Mouse (Mus musculus) MEL (cell line): ENCODE data around the gene Podxl2. TPM values are rescaled to one million over a fixed set of nuclear protein-coding genes. Genes with fewer than 3 reads are reported as not detected.

Experiments used
- DNase-seq: peaks from one replicate; pipeline ENCODE4 v3.0.0; 2011; ENCODE audit warnings: low read depth, low spot score
- H3K27ac ChIP-seq: 2 replicates; pipeline ENCODE4 v1.5.1; 2012; ENCODE audit warnings: low read depth, mild to moderate bottlenecking, control low read depth, low read length, moderate library complexity; ENCODE audit not compliant: control insufficient read depth
- H3K27me3 ChIP-seq, 2 experiments: fragments of 150-350 bp in 1 of 2; sonication (generic) in 1 of 2; 2 replicates each; pipeline ENCODE4 v1.6.1; 2012; ENCODE audit warnings: low read length in 2 of 2, mild to moderate bottlenecking in 2 of 2, improper control_type of control experiment in 1 of 2, moderate library complexity in 1 of 2; ENCODE audit not compliant: insufficient read depth in 2 of 2, control insufficient read depth in 1 of 2
- H3K36me3 ChIP-seq, 2 experiments: 2 replicates each; pipeline ENCODE4 v1.6.1; 2012 to 2014; ENCODE audit warnings: low read length in 2 of 2, improper control_type of control experiment in 1 of 2, inconsistent platforms in 1 of 2, mild to moderate bottlenecking in 1 of 2; ENCODE audit not compliant: insufficient read depth in 2 of 2, control insufficient read depth in 1 of 2
- H3K4me1 ChIP-seq, 2 experiments: fragments of 150-350 bp in 1 of 2; sonication (generic) in 1 of 2; 2 replicates each; pipeline ENCODE4 v1.6.1; 2012; ENCODE audit warnings: low read length in 2 of 2, improper control_type of control experiment in 1 of 2, mild to moderate bottlenecking in 1 of 2; ENCODE audit not compliant: insufficient read depth in 2 of 2, control insufficient read depth in 1 of 2
- H3K4me3 ChIP-seq, 2 experiments: fragments of 150-350 bp in 1 of 2; sonication (generic) in 1 of 2; 2 replicates each; pipeline ENCODE4 v1.5.1; 2012; ENCODE audit warnings: low read depth in 2 of 2, low read length in 2 of 2, mild to moderate bottlenecking in 2 of 2, moderate library complexity in 2 of 2, control low read depth in 1 of 2, improper control_type of control experiment in 1 of 2; ENCODE audit not compliant: control insufficient read depth in 1 of 2, insufficient read depth in 1 of 2
- H3K79me2 ChIP-seq: 2 replicates; pipeline ENCODE4 v1.6.1; 2012; ENCODE audit warnings: mild to moderate bottlenecking, low read length, moderate library complexity; ENCODE audit not compliant: control insufficient read depth, poor library complexity, insufficient read depth
- H3K9ac ChIP-seq: 2 replicates; pipeline ENCODE4 v1.6.1; 2012; ENCODE audit warnings: low read depth, mild to moderate bottlenecking, control low read depth, low read length, moderate library complexity; ENCODE audit not compliant: control insufficient read depth, poor library complexity, severe bottlenecking
- H3K9me3 ChIP-seq: fragments of 150-350 bp; sonication (generic); replicated peaks from 2 replicates; pipeline ENCODE4 v1.6.1; 2012; ENCODE audit warnings: mild to moderate bottlenecking, low read length, improper control_type of control experiment, moderate library complexity; ENCODE audit not compliant: insufficient read depth
- BHLHE40 ChIP-seq: IDR thresholded peaks from 2 replicates; pipeline ENCODE4 v1.6.1; 2012; ENCODE audit warnings: low read depth, mild to moderate bottlenecking, inconsistent platforms, low read length, improper control_type of control experiment, borderline replicate concordance
- CHD1 ChIP-seq: IDR thresholded peaks from 2 replicates; pipeline ENCODE4 v1.6.1; 2012; ENCODE audit warnings: low read depth, mild to moderate bottlenecking, inconsistent platforms, low read length, improper control_type of control experiment
- CHD2 ChIP-seq: IDR thresholded peaks from 2 replicates; pipeline ENCODE4 v1.6.1; 2011; ENCODE audit warnings: low read length, improper control_type of control experiment
- CTCF ChIP-seq, 3 experiments: IDR thresholded peaks in 2 of 3; conservative IDR thresholded peaks in 1 of 3; 2 replicates each; pipeline ENCODE4 v1.5.1; 2011 to 2012; ENCODE audit warnings: low read length in 3 of 3, low read depth in 2 of 3, mild to moderate bottlenecking in 2 of 3, improper control_type of control experiment in 1 of 3, inconsistent platforms in 1 of 3, mixed read lengths in 1 of 3, moderate library complexity in 1 of 3; ENCODE audit not compliant: control insufficient read depth in 1 of 3, insufficient read depth in 1 of 3, poor library complexity in 1 of 3, severe bottlenecking in 1 of 3
- E2F4 ChIP-seq: IDR thresholded peaks from 2 replicates; pipeline ENCODE4 v1.6.1; 2011; ENCODE audit warnings: low read depth, low read length, improper control_type of control experiment, borderline replicate concordance
- ELF1 ChIP-seq: IDR thresholded peaks from 2 replicates; pipeline ENCODE4 v1.6.1; 2014; ENCODE audit warnings: low read depth, mild to moderate bottlenecking, inconsistent platforms, low read length, improper control_type of control experiment, moderate library complexity
- EP300 ChIP-seq, 2 experiments: IDR thresholded peaks; 2 replicates each; pipeline ENCODE4 v1.6.1; 2011; ENCODE audit warnings: improper control_type of control experiment in 2 of 2, low read length in 2 of 2, low read depth in 1 of 2, mild to moderate bottlenecking in 1 of 2
- GABPA ChIP-seq: IDR thresholded peaks from 2 replicates; pipeline ENCODE4 v1.6.1; 2012; ENCODE audit warnings: low read depth, mild to moderate bottlenecking, inconsistent platforms, low read length, improper control_type of control experiment, moderate library complexity
- GATA1 ChIP-seq: IDR thresholded peaks from 2 replicates; pipeline ENCODE4 v1.6.1; 2011; ENCODE audit warnings: low read depth, low read length, improper control_type of control experiment
- JUND ChIP-seq: IDR thresholded peaks from 2 replicates; pipeline ENCODE4 v1.6.1; 2011; ENCODE audit warnings: low read depth, mild to moderate bottlenecking, improper control_type of control experiment, low read length
- KAT2A ChIP-seq: conservative IDR thresholded peaks from 2 replicates; pipeline ENCODE4 v1.6.1; 2012; ENCODE audit warnings: low read depth, low read length, improper control_type of control experiment, inconsistent platforms
- MAFK ChIP-seq: IDR thresholded peaks from 2 replicates; pipeline ENCODE4 v1.6.1; 2011; ENCODE audit warnings: low read depth, mild to moderate bottlenecking, low read length, improper control_type of control experiment, borderline replicate concordance
- MAZ ChIP-seq: IDR thresholded peaks from 2 replicates; pipeline ENCODE4 v1.6.1; 2012; ENCODE audit warnings: low read depth, mild to moderate bottlenecking, inconsistent platforms, low read length, improper control_type of control experiment
- MXI1 ChIP-seq: IDR thresholded peaks from 2 replicates; pipeline ENCODE4 v1.6.1; 2011; ENCODE audit warnings: mild to moderate bottlenecking, low read depth, low read length, improper control_type of control experiment
- NELFE ChIP-seq: IDR thresholded peaks from 2 replicates; pipeline ENCODE4 v1.6.1; 2011; ENCODE audit warnings: low read depth, low read length, improper control_type of control experiment
- NRF1 ChIP-seq: IDR thresholded peaks from 2 replicates; pipeline ENCODE4 v1.6.1; 2014; ENCODE audit warnings: low read depth, mild to moderate bottlenecking, inconsistent platforms, low read length, improper control_type of control experiment, moderate library complexity; ENCODE audit not compliant: poor library complexity, insufficient read depth, severe bottlenecking
- POLR2A ChIP-seq, 2 experiments: IDR thresholded peaks; 2 replicates each; pipeline ENCODE4 v1.6.1; 2011 to 2012; ENCODE audit warnings: low read length in 2 of 2, mild to moderate bottlenecking in 2 of 2, control low read depth in 1 of 2, improper control_type of control experiment in 1 of 2, low read depth in 1 of 2, moderate library complexity in 1 of 2; ENCODE audit not compliant: control insufficient read depth in 1 of 2, insufficient read depth in 1 of 2, poor library complexity in 1 of 2
- POLR2AphosphoS2 ChIP-seq: IDR thresholded peaks from 2 replicates; pipeline ENCODE4 v1.6.1; 2011; ENCODE audit warnings: low read length, improper control_type of control experiment
- RAD21 ChIP-seq: IDR thresholded peaks from 2 replicates; pipeline ENCODE4 v1.6.1; 2011; ENCODE audit warnings: mild to moderate bottlenecking, low read depth, low read length, improper control_type of control experiment
- SIN3A ChIP-seq: IDR thresholded peaks from 2 replicates; pipeline ENCODE4 v1.6.1; 2012; ENCODE audit warnings: low read length, improper control_type of control experiment, inconsistent platforms
- SMC3 ChIP-seq: IDR thresholded peaks from 2 replicates; pipeline ENCODE4 v1.6.1; 2011; ENCODE audit warnings: low read depth, low read length, improper control_type of control experiment
- TBP ChIP-seq: IDR thresholded peaks from 2 replicates; pipeline ENCODE4 v1.8.0; 2011; ENCODE audit warnings: low read depth, low read length, improper control_type of control experiment
- TCF12 ChIP-seq: IDR thresholded peaks from 2 replicates; pipeline ENCODE4 v1.6.1; 2014; ENCODE audit warnings: low read depth, mild to moderate bottlenecking, inconsistent platforms, low read length, improper control_type of control experiment, moderate library complexity
- UBTF ChIP-seq: IDR thresholded peaks from 2 replicates; pipeline ENCODE4 v1.6.1; 2012; ENCODE audit warnings: low read depth, mild to moderate bottlenecking, inconsistent platforms, low read length, improper control_type of control experiment, moderate library complexity, borderline replicate concordance; ENCODE audit not compliant: insufficient read depth
- USF1 ChIP-seq: IDR thresholded peaks from 2 replicates; pipeline ENCODE4 v1.6.1; 2014; ENCODE audit warnings: low read depth, mild to moderate bottlenecking, inconsistent platforms, low read length, improper control_type of control experiment, moderate library complexity
- ZC3H11A ChIP-seq: IDR thresholded peaks from 2 replicates; pipeline ENCODE4 v1.6.1; 2012; ENCODE audit warnings: low read depth, mild to moderate bottlenecking, inconsistent platforms, low read length, improper control_type of control experiment
- ZKSCAN1 ChIP-seq: IDR thresholded peaks from 2 replicates; pipeline ENCODE4 v1.6.1; 2012; ENCODE audit warnings: low read depth, mild to moderate bottlenecking, inconsistent platforms, low read length, improper control_type of control experiment, moderate library complexity
- ZNF384 ChIP-seq: IDR thresholded peaks from 2 replicates; pipeline ENCODE4 v1.6.1; 2012; ENCODE audit warnings: low read depth, mild to moderate bottlenecking, inconsistent platforms, low read length, improper control_type of control experiment
- polyA plus RNA-seq, 2 experiments: library from polyadenylated mRNA; stranded (reverse) in 1 of 2; unstranded in 1 of 2; fragments of >175 nt in 1 of 2; fragments of >200 nt in 1 of 2; gene quantifications; 2 replicates each; pipeline versions ENCODE4 v1.2.1 to v1.2.4; 2012; ENCODE audit warnings: low replicate concordance in 2 of 2, low read depth in 1 of 2; ENCODE audit not compliant: insufficient read length in 2 of 2, insufficient read depth in 1 of 2, missing spikeins in 1 of 2
- total RNA-seq: library from RNA; depleted of rRNA; stranded (reverse); fragments of 300-350 nt; gene quantifications from 2 replicates; pipeline ENCODE4 v1.2.3, GENCODE M21; 2012

The Podxl2 gene
- total and polyA plus RNA-seq, 3 experiments = 0.10 TPM; not detected in 2

DNA sequence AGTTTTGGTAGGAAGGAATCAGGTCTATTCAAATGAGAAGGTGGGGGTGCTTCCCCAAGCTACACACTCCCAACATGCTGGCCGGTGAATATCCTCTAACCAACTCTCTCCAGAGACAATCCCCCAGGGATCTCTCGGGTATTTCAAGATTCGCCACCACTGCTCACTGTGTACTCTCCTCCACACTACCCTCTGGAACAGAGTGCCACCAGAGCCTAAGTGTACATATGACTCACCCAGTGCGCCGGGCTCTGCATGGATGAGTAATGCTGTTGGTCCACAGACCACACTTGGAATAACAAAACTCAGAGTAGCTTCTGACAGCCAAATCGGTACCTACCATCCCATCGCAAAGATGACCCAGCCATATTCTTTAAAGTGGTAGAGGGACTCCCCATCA, 5.4 kb downstream of the Podxl2 start:
- TF ChIP-seq E2F4 = no peak
- TF ChIP-seq NELFE = no peak
- no peak for TF ChIP-seq MAZ
- no peak for TF ChIP-seq ELF1
- no peak for TF ChIP-seq JUND
- TF ChIP-seq CTCF (IDR thresholded peaks at IDR 0.05 in 2 of 3, conservative IDR thresholded peaks at IDR 0.05 in 1 of 3; ENCODE audit: control insufficient read depth in 1 of 3, insufficient read depth in 1 of 3, low read depth in 2 of 3, low read length in 3 of 3, poor library complexity in 1 of 3, severe bottlenecking in 1 of 3) = no peak
- TF ChIP-seq ZNF384 = no peak
- no peak for TF ChIP-seq SMC3
- TF ChIP-seq CHD2 = no peak
- no peak for TF ChIP-seq TCF12
- no peak for TF ChIP-seq TBP
- no peak for TF ChIP-seq NRF1
- TF ChIP-seq POLR2A (IDR thresholded peaks at IDR 0.05; ENCODE audit: control insufficient read depth in 1 of 2, insufficient read depth in 1 of 2, low read depth in 1 of 2, low read length in 2 of 2, poor library complexity in 1 of 2) = no peak
- TF ChIP-seq UBTF = no peak
- TF ChIP-seq MXI1 = no peak
- no peak for TF ChIP-seq KAT2A
- TF ChIP-seq, all 39 proteins: peak for 0
- no peak for DNase-seq
- Histone ChIP-seq H3K79me2 (no peaks in the 10 kb centered on the region), H3K27ac (no peak overlapping the region), H3K9me3 (no peaks in the 10 kb centered on the region), H3K4me1 (no peaks in the 10 kb centered on the region), H3K27me3 (peaks cover 3 to 4% of the 10 kb centered on the region in 2 experiments; a peak in 3 of 4 replicates), H3K4me3 (no peak overlapping the region), H3K36me3 (no peaks in the 10 kb centered on the region), H3K9ac (no peak overlapping the region)

DNA sequence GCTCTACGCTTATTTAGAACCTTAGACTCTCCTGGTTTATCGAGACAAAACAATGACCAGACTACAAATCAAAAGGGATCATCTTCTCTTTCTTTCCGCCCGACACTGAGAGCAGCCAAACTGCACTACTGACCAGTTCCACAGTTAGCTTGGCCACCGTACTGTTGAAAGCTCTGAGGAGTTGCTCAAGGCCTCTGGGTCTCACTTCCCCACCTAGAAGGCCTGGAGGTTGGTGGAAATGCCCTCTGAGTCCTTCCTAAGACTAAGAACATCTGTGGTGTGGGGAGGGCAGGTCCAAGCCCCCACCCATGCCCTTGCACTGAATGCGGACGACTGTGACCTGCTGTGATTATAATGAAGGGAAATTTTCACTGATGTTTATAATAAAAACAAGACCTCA, 9.1 kb downstream of the Podxl2 start:
- H3K4me1 ChIP-seq = no peaks in the 10 kb centered on the region
- no peak overlapping the region for H3K4me3 ChIP-seq
- H3K79me2 ChIP-seq = no peaks in the 10 kb centered on the region
- H3K27ac ChIP-seq = no peak overlapping the region
- H3K36me3 ChIP-seq = no peaks in the 10 kb centered on the region
- H3K9ac ChIP-seq = no peak overlapping the region
- TF ChIP-seq SIN3A (no peak), GATA1 (no peak), MAFK (no peak), CHD1 (no peak), GABPA (no peak), E2F4 (no peak), POLR2A (IDR thresholded peaks at IDR 0.05; ENCODE audit: control insufficient read depth in 1 of 2, insufficient read depth in 1 of 2, low read depth in 1 of 2, low read length in 2 of 2, poor library complexity in 1 of 2) (no peak), ZNF384 (no peak), BHLHE40 (no peak), ZKSCAN1 (no peak), UBTF (no peak), ELF1 (no peak), RAD21 (no peak), NRF1 (no peak), POLR2AphosphoS2 (no peak), USF1 (no peak), TBP (no peak), KAT2A (no peak), EP300 (IDR thresholded peaks at IDR 0.05; ENCODE audit: low read depth in 1 of 2, low read length in 2 of 2) (no peak), ZC3H11A (no peak)
- peaks cover 3 to 5% of the 10 kb centered on the region in 2 experiments; a peak in 3 of 4 replicates for H3K27me3 ChIP-seq
- DNase-seq = no peak
- H3K9me3 ChIP-seq = no peaks in the 10 kb centered on the region
